Mouse (Mus musculus) stomach, embryonic 14.5 days (tissue): Measurements from ENCODE around the gene Osbpl5. TPM values are rescaled to one million over a fixed set of nuclear protein-coding genes. Genes with fewer than 3 reads are reported as not detected.

ENCODE experiments used
- ATAC-seq: fragments of 200-750 bp; cut with Nextera tagmentation; 2 replicates; pipeline ENCODE4 v1.8.0; 2017; ENCODE audit warnings: low read depth, moderate TSS enrichment; ENCODE audit not compliant: insufficient number of reproducible peaks, insufficient read depth, low FRiP score
- H3K27ac ChIP-seq: fragments of 300-500 bp; sonication (generic); 2 replicates; pipeline ENCODE4 v1.5.1; 2014; ENCODE audit warnings: mild to moderate bottlenecking, low read length, moderate library complexity, mixed read lengths
- H3K27me3 ChIP-seq: fragments of 300-500 bp; sonication (generic); 2 replicates; pipeline ENCODE4 v1.6.1; 2014; ENCODE audit warnings: low read length, control low read depth, mixed read lengths; ENCODE audit not compliant: control insufficient read depth, insufficient read depth
- H3K36me3 ChIP-seq: fragments of 300-500 bp; sonication (generic); 2 replicates; pipeline ENCODE4 v1.6.1; 2014; ENCODE audit warnings: mild to moderate bottlenecking, control low read depth, low read length, moderate library complexity, mixed read lengths; ENCODE audit not compliant: control insufficient read depth, insufficient read depth
- H3K4me1 ChIP-seq: fragments of 300-500 bp; sonication (generic); 2 replicates; pipeline ENCODE4 v1.6.1; 2014; ENCODE audit warnings: low read length, control low read depth, mixed read lengths; ENCODE audit not compliant: control insufficient read depth, insufficient read depth
- H3K4me2 ChIP-seq: fragments of 300-500 bp; sonication (generic); replicated peaks from 2 replicates; pipeline ENCODE4 v1.6.1; 2014; ENCODE audit warnings: low read depth, low read length, control low read depth
- H3K4me3 ChIP-seq: fragments of 300-500 bp; sonication (generic); 2 replicates; pipeline ENCODE4 v1.5.1; 2014; ENCODE audit warnings: low read depth, low read length, control low read depth
- H3K9ac ChIP-seq: fragments of 300-500 bp; sonication (generic); replicated peaks from 2 replicates; pipeline ENCODE4 v1.6.1; 2014; ENCODE audit warnings: low read depth, mild to moderate bottlenecking, control low read depth, low read length, moderate library complexity, mixed read lengths
- H3K9me3 ChIP-seq: fragments of 300-500 bp; sonication (generic); 2 replicates; pipeline ENCODE4 v1.6.1; 2016; ENCODE audit warnings: low read depth, low read length, control low read depth; ENCODE audit not compliant: control insufficient read depth
- WGBS: fragments of 180-500 bp; shearing (Covaris S2); extraction: QIAGEN DNeasy Blood & Tissue Kit; methylation state at CpG from one replicate; pipeline ENCODE4 v1.1.7; 2014; 5-methylcytosine and 5-hydroxymethylcytosine counted together
- polyA plus RNA-seq: library from polyadenylated mRNA; unstranded; fragments of >200 nt; fragmentation: Nextera tagmentation; extraction: Ambion mirVana; gene quantifications from 2 replicates; pipeline ENCODE4 v1.2.1, GENCODE M21; 2014

The Osbpl5 gene
- polyA plus RNA-seq, 1 experiment from 2014 or later: 46.1 TPM

GRCm38 (mm10) chr7:143733746-143734145 is 23.0 kb downstream of the Osbpl5 start:
- 96% methylated on average over 4 of the region's 4 CpGs for WGBS
- Histone ChIP-seq H3K4me3 (no peak overlapping the region), H3K9ac (no peak overlapping the region), H3K9me3 (no peaks in the 10 kb centered on the region), H3K36me3 (peaks cover 2% of the 10 kb centered on the region; the same call in 1 of the 2 replicates), H3K27me3 (no peaks in the 10 kb centered on the region), H3K27ac (no peak overlapping the region), H3K4me1 (peaks cover 18% of the 10 kb centered on the region), H3K4me2 (no peak overlapping the region)
- no peak for ATAC-seq

GRCm38 (mm10) chr7:143729886-143730285 is 26.9 kb downstream of the Osbpl5 start:
- Histone ChIP-seq H3K4me1 (0 out of 2 replicates have a peak, but pooled peaks cover 5% of the 10 kb centered on the region), H3K36me3 (no peaks in the 10 kb centered on the region; the same call in 1 of the 2 replicates), H3K27ac (no peak overlapping the region), H3K9me3 (no peaks in the 10 kb centered on the region), H3K4me3 (no peak overlapping the region), H3K27me3 (no peaks in the 10 kb centered on the region), H3K4me2 (no peak overlapping the region), H3K9ac (no peak overlapping the region)
- ATAC-seq: no peak
- WGBS: 68% methylated on average over 10 of the region's 10 CpGs

GRCm38 (mm10) chr7:143726396-143726795 is 30.4 kb downstream of the Osbpl5 start:
- Histone ChIP-seq H3K27me3 (no peaks in the 10 kb centered on the region), H3K9me3 (no peaks in the 10 kb centered on the region), H3K4me1 (0 out of 2 replicates have a peak, but pooled peaks cover 5% of the 10 kb centered on the region), H3K27ac (no peak overlapping the region), H3K4me3 (no peak overlapping the region), H3K4me2 (no peak overlapping the region), H3K9ac (no peak overlapping the region), H3K36me3 (no peaks in the 10 kb centered on the region)
- 87% methylated on average over 4 of the region's 4 CpGs for WGBS
- ATAC-seq: no peak

- Histone ChIP-seq H3K4me2 (peak overlapping the region; percentile 32), H3K4me3 (no peak overlapping the region), H3K36me3 (no peaks in the 10 kb centered on the region), H3K27ac (peak overlapping the region; percentile 83), H3K4me1 (0 out of 2 replicates have a peak, but pooled peaks cover 2% of the 10 kb centered on the region), H3K27me3 (no peaks in the 10 kb centered on the region), H3K9me3 (no peaks in the 10 kb centered on the region), H3K9ac (no peak overlapping the region)
- peak; percentile 94 for ATAC-seq
- WGBS: 66% methylated on average over 4 of the region's 4 CpGs
Observed at GRCm38 (mm10) chr7:143723841-143724240, 32.9 kb downstream of the Osbpl5 start.

GRCm38 (mm10) chr7:143722646-143723045 is 34.1 kb downstream of the Osbpl5 start:
- H3K27ac ChIP-seq: peak overlapping the region; percentile 28; the same call in 1 of the 2 replicates
- no peak overlapping the region for H3K4me3 ChIP-seq
- 0 out of 2 replicates have a peak, but pooled peaks cover 2% of the 10 kb centered on the region for H3K4me1 ChIP-seq
- H3K4me2 ChIP-seq: no peak overlapping the region
- ATAC-seq: no peak
- no peak overlapping the region for H3K9ac ChIP-seq
- H3K9me3 ChIP-seq: no peaks in the 10 kb centered on the region
- H3K27me3 ChIP-seq: no peaks in the 10 kb centered on the region
- no peaks in the 10 kb centered on the region for H3K36me3 ChIP-seq
- WGBS: 79% methylated on average over 5 of the region's 5 CpGs

GRCm38 (mm10) chr7:143717811-143718210 is 39.0 kb downstream of the Osbpl5 start:
- Histone ChIP-seq H3K4me3 (no peak overlapping the region), H3K4me1 (no peaks in the 10 kb centered on the region), H3K27me3 (no peaks in the 10 kb centered on the region), H3K36me3 (peaks cover 13% of the 10 kb centered on the region), H3K27ac (no peak overlapping the region), H3K4me2 (no peak overlapping the region), H3K9ac (no peak overlapping the region), H3K9me3 (no peaks in the 10 kb centered on the region)
- WGBS: 61% methylated on average over 1 of the region's 1 CpGs
- ATAC-seq: peak; percentile 54; the same call in 1 of the 2 replicates

GRCm38 (mm10) chr7:143713421-143713820 is 43.4 kb downstream of the Osbpl5 start:
- Histone ChIP-seq H3K36me3 (peaks cover 35% of the 10 kb centered on the region), H3K4me1 (no peaks in the 10 kb centered on the region), H3K4me3 (no peak overlapping the region), H3K9ac (no peak overlapping the region), H3K9me3 (no peaks in the 10 kb centered on the region), H3K27me3 (no peaks in the 10 kb centered on the region), H3K27ac (no peak overlapping the region), H3K4me2 (no peak overlapping the region)
- ATAC-seq: no peak
- WGBS: 80% methylated on average over 4 of the region's 4 CpGs

GRCm38 (mm10) chr7:143712771-143713348 is 43.9 kb downstream of the Osbpl5 start:
- Histone ChIP-seq H3K27me3 (no peaks in the 10 kb centered on the region), H3K4me2 (no peak overlapping the region), H3K9ac (no peak overlapping the region), H3K36me3 (peaks cover 39% of the 10 kb centered on the region), H3K27ac (no peak overlapping the region), H3K4me1 (no peaks in the 10 kb centered on the region), H3K4me3 (no peak overlapping the region), H3K9me3 (no peaks in the 10 kb centered on the region)
- WGBS: 87% methylated on average over 8 of the region's 8 CpGs
- no peak for ATAC-seq

- peaks cover 44% of the 10 kb centered on the region for H3K36me3 ChIP-seq
- H3K27me3 ChIP-seq: no peaks in the 10 kb centered on the region
- peak; percentile 46; the same call in 1 of the 2 replicates for ATAC-seq
- no peak overlapping the region for H3K9ac ChIP-seq
- H3K9me3 ChIP-seq: no peaks in the 10 kb centered on the region
- H3K4me2 ChIP-seq: no peak overlapping the region
- no peak overlapping the region for H3K4me3 ChIP-seq
- no peak overlapping the region for H3K27ac ChIP-seq
- H3K4me1 ChIP-seq: no peaks in the 10 kb centered on the region
- 52% methylated on average over 4 of the region's 4 CpGs for WGBS
Observed at GRCm38 (mm10) chr7:143712023-143712422, 44.8 kb downstream of the Osbpl5 start.
